Mouse (Mus musculus) heart, adult 2 months (tissue): ENCODE data around the gene Fbxo47. TPM values are rescaled to one million over a fixed set of nuclear protein-coding genes. Genes with fewer than 3 reads are reported as not detected.

Experiments used
- DNase-seq, 2 experiments: peaks; one replicate each; pipeline ENCODE4 v3.0.0; 2021
- H3K27ac ChIP-seq: fragments of 200-600 bp; 2 replicates; pipeline ENCODE4 v1.8.1; 2022
- H3K27me3 ChIP-seq: fragments of 200-500 bp; 2 replicates; pipeline ENCODE4 v1.6.1; 2012; ENCODE audit warnings: mild to moderate bottlenecking, low read length, inconsistent platforms, mixed read lengths; ENCODE audit not compliant: control insufficient read depth, insufficient read depth
- H3K36me3 ChIP-seq: fragments of 200-500 bp; 2 replicates; pipeline ENCODE4 v1.6.1; 2012; ENCODE audit warnings: low read length, inconsistent platforms; ENCODE audit not compliant: control insufficient read depth, insufficient read depth
- H3K4me1 ChIP-seq: fragments of 200-500 bp; 2 replicates; pipeline ENCODE4 v1.6.1; 2011; ENCODE audit warnings: low read length; ENCODE audit not compliant: control insufficient read depth, insufficient read depth
- H3K4me3 ChIP-seq: fragments of 200-600 bp; 2 replicates; pipeline ENCODE4 v1.8.1; 2022
- H3K79me2 ChIP-seq: fragments of 200-500 bp; replicated peaks from 2 replicates; pipeline ENCODE4 v1.6.1; 2012; ENCODE audit warnings: mild to moderate bottlenecking, inconsistent platforms, low read length, moderate library complexity, mixed read lengths; ENCODE audit not compliant: control insufficient read depth, insufficient read depth
- H3K9ac ChIP-seq: fragments of 200-500 bp; 2 replicates; pipeline ENCODE4 v1.6.1; 2012; ENCODE audit warnings: low read depth, mild to moderate bottlenecking, control low read depth, inconsistent platforms, low read length, mixed read lengths
- CTCF ChIP-seq: fragments of 200-600 bp; IDR thresholded peaks from 2 replicates; pipeline ENCODE4 v1.8.1; 2022; ENCODE audit warnings: antibody characterized with exemption, mild to moderate bottlenecking, moderate library complexity
- EP300 ChIP-seq: fragments of 200-500 bp; IDR thresholded peaks from 2 replicates; pipeline ENCODE4 v1.6.1; 2011; ENCODE audit warnings: low read depth, low read length, control low read depth; ENCODE audit not compliant: insufficient read depth
- POLR2A ChIP-seq: fragments of 200-500 bp; IDR thresholded peaks from 2 replicates; pipeline ENCODE4 v1.6.1; 2011; ENCODE audit warnings: mild to moderate bottlenecking, low read depth, low read length, control low read depth; ENCODE audit not compliant: insufficient read depth
- WGBS: fragments of 180-500 bp; shearing (Covaris S2); methylation state at CpG from one replicate; pipeline ENCODE4 v1.1.7; 2018; 5-methylcytosine and 5-hydroxymethylcytosine counted together
- intact Hi-C: fragments of 180-260 bp; cut with DNase I; formaldehyde crosslinking; loops from one replicate; pipeline ENCODE4 v1.15.1; 2025
- polyA plus RNA-seq: library from polyadenylated mRNA; depleted of rRNA; stranded (reverse); fragments of >200 nt; gene quantifications from 2 replicates; pipeline ENCODE4 v1.2.3, GENCODE M21; 2012
- total RNA-seq, 2 experiments: library from RNA; stranded (reverse); gene quantifications; 2 replicates each; pipeline ENCODE4 v1.2.3; 2021

The Fbxo47 gene
- total and polyA plus RNA-seq, 3 experiments: 0.29 to 0.45 (median 0.43) TPM

DNA sequence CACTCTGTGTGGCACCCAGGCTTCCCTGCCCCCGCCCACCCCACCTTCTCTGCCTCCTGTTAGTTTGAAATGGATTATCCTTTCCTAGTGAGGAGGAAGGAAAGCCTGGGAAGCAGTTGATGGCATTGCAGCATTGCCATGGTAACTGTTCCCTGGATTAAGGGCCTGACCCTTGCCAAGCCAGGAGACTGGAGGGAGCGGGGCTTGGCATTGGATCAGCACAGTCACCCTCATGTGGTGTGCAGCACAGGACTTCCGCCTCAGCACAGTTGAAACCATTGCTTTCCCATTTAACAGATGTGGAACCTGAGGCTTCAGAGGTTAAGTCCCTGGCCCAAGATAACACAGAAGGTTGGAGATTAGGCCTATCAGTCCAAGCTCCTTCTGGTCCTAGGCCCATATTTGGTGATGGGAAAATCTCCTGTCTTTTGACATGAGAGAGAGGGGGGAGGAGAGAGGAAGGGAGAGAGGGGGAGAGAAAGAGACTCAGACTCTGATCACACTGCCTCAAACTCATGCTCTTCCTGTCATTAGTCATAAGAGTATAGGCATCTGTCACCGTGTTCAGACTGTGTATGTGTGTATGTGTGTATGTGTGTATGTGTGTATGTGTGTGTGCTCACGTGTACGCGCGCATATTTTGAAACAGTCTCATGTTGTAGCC, 62.4 kb downstream of the Fbxo47 start:
- TF ChIP-seq CTCF (no peak), POLR2A (no peak), EP300 (no peak)
- intact Hi-C loops: loop anchor here (2.0 kb wide), 1 partner anchor 15 kb away; no protein-coding TSS in a partner anchor
- Histone ChIP-seq H3K4me1 (peaks cover 53% of the 10 kb centered on the region), H3K79me2 (no peaks in the 10 kb centered on the region; the same call in 1 of the 2 replicates), H3K27ac (peak overlapping the region; percentile 71), H3K9ac (no peak overlapping the region), H3K4me3 (no peak overlapping the region), H3K27me3 (no peaks in the 10 kb centered on the region), H3K36me3 (peaks cover 28% of the 10 kb centered on the region)
- no peak for DNase-seq
- 79% methylated on average over 8 of the region's 8 CpGs for WGBS

DNA sequence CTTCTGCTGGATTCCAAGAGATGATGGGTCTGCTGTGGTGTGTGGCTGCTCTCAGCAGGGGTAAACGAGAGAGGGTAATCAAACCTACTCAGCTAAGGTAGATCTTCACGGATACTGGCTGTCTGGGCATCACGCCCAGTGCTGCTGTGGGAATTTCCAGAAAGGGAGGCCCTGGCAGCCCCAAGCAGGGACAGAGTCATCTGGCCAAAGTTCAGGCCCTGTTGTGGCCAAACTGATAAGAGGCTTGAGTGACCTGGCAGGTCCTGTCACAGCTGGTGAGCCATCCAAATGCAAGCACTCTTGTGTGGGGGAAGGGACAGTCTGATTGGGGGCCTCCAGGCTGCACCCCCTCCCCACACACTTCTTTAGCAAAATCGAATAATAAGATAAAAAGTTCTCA, 63.1 kb downstream of the Fbxo47 start:
- Histone ChIP-seq H3K79me2 (no peaks in the 10 kb centered on the region; the same call in 1 of the 2 replicates), H3K27ac (peak overlapping the region; percentile 71), H3K4me3 (no peak overlapping the region), H3K9ac (no peak overlapping the region), H3K36me3 (peaks cover 32% of the 10 kb centered on the region), H3K27me3 (no peaks in the 10 kb centered on the region), H3K4me1 (peaks cover 55% of the 10 kb centered on the region)
- intact Hi-C loops: loop anchor here (2.0 kb wide), 1 partner anchor 14 kb away; no protein-coding TSS in a partner anchor
- DNase-seq: peak; percentile 78 to 84
- no peak for TF ChIP-seq CTCF
- peak; percentile 90 for TF ChIP-seq EP300
- no peak for TF ChIP-seq POLR2A
- WGBS: 9% methylated on average over 4 of the region's 4 CpGs

DNA sequence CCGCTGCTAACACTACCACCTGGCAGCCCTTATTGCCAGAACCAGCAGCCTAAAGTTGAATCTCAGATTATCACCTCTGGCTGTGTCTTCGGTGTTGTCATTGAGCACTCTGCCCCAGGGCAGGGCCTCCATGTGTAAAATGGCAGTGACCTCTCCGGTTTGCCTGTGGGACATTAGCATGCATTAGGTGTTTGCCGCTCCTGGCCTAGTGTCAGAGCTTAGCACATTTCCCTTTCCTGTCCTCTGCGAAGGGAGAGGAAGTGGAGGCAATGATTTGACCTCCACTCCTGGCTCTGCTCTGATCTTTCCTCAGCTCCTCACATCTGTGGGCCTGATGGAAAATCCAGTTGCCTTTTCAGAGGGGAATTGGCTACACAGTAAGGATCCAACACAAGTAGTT, 64.0 kb downstream of the Fbxo47 start:
- Histone ChIP-seq H3K27ac (peak overlapping the region; percentile 71), H3K4me1 (peaks cover 56% of the 10 kb centered on the region), H3K4me3 (no peak overlapping the region), H3K9ac (no peak overlapping the region; the same call in 1 of the 2 replicates), H3K27me3 (no peaks in the 10 kb centered on the region), H3K36me3 (peaks cover 34% of the 10 kb centered on the region), H3K79me2 (no peaks in the 10 kb centered on the region; the same call in 1 of the 2 replicates)
- TF ChIP-seq CTCF (no peak), EP300 (peak; percentile 78), POLR2A (0 out of 2 replicates have a peak, but pooled peaks have one; percentile 28)
- 42% methylated on average over 5 of the region's 5 CpGs for WGBS
- DNase-seq: peak; percentile 52 to 62
- intact Hi-C loops: loop anchor here (2.0 kb wide), 1 partner anchor 13 kb away; no protein-coding TSS in a partner anchor

DNA sequence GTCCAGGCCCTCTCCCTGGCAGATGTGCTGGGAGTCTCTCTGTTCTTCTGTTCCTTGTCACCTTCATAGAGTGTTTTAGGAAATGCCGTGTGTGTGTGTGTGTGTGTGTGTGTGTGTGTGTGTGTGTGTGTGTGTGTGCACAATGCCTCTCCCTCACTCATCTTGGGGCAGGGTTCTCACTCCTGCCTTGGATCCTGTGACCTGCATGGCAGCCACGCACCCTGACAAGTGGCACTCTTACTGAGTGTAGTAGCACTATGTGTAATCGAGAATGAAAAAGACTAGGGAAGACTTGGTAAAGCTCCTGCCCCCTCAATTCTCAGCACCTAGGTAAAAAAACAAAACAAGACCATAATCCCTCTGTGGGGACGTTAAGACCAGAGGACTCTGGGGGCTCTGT, 64.9 kb downstream of the Fbxo47 start:
- WGBS: 39% methylated on average over 4 of the region's 4 CpGs
- Histone ChIP-seq H3K36me3 (peaks cover 36% of the 10 kb centered on the region), H3K9ac (no peak overlapping the region), H3K27me3 (no peaks in the 10 kb centered on the region), H3K4me1 (peaks cover 50% of the 10 kb centered on the region), H3K79me2 (no peaks in the 10 kb centered on the region; the same call in 1 of the 2 replicates), H3K4me3 (no peak overlapping the region), H3K27ac (peak overlapping the region; percentile 71)
- intact Hi-C loops: no loop called here
- no peak for DNase-seq
- TF ChIP-seq EP300: 0 out of 2 replicates have a peak, but pooled peaks have one; percentile 10
- TF ChIP-seq POLR2A: no peak

DNA sequence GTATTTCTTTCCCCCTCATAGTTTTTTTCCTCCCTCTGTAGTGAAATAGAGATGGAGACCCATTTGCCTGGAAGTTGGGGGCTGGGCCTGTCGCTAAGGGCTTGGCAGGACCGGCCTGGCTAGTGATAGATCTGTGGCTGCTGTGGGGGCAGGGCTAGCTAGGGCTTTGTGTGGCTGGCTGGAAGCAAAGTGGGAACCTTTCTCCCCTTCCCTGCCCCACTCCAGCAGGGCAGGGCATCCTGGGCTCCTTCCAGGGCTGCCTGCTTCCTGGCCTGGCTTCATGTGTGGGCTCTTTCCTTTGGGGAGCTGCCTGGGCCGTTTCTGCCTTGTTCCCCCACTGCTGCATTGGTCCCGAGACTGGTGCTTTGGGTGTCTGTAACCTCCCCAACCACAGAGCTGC, 65.4 kb downstream of the Fbxo47 start:
- WGBS: 10% methylated on average over 4 of the region's 4 CpGs
- DNase-seq: peak; percentile 61 to 67
- intact Hi-C loops: no loop called here
- TF ChIP-seq POLR2A (no peak), CTCF (no peak), EP300 (no peak)
- H3K79me2 ChIP-seq: no peaks in the 10 kb centered on the region
- no peak overlapping the region for H3K9ac ChIP-seq
- H3K27me3 ChIP-seq: no peaks in the 10 kb centered on the region
- H3K36me3 ChIP-seq: peaks cover 33% of the 10 kb centered on the region
- peaks cover 50% of the 10 kb centered on the region for H3K4me1 ChIP-seq
- H3K4me3 ChIP-seq: no peak overlapping the region
- peak overlapping the region; percentile 52 for H3K27ac ChIP-seq

DNA sequence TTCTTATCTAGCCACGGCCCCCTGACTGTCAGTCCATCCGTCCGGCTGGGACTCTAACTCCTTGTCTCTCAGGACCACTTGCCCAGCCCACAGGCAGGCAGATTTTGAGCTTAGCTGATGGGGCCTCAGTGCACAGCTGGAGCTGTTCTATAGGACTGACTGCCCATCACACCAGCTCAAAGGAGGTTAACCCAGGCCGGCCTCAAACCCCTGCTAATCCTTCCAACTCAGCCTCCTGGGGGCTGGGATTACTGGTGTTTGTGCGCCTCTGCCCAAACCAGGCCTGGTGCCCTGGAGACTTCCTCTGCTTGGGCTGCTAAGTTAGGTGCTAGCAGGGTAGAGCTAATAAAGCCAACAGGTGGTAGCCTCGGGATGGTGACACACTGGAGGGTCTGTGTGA, 66.0 kb downstream of the Fbxo47 start:
- Histone ChIP-seq H3K27me3 (no peaks in the 10 kb centered on the region), H3K4me1 (peaks cover 52% of the 10 kb centered on the region), H3K27ac (peak overlapping the region; percentile 52), H3K4me3 (no peak overlapping the region), H3K79me2 (no peaks in the 10 kb centered on the region), H3K36me3 (peaks cover 31% of the 10 kb centered on the region), H3K9ac (no peak overlapping the region)
- 74% methylated on average over 6 of the region's 6 CpGs for WGBS
- DNase-seq: no peak
- intact Hi-C loops: no loop called here
- TF ChIP-seq CTCF: no peak
- TF ChIP-seq EP300: no peak
- TF ChIP-seq POLR2A: no peak
